Mouse (Mus musculus) lung, adult 2 months (tissue): ENCODE data around the gene Trp53rkb. TPM values are rescaled to one million over a fixed set of nuclear protein-coding genes. Genes with fewer than 3 reads are reported as not detected.
"Not testable (repeated sequence)": the region's sequence is repeated elsewhere in the genome, so short reads cannot be mapped to it uniquely, and the experiment has no call there.

ENCODE experiments used
- DNase-seq: peaks from one replicate; pipeline ENCODE4 v3.0.0; 2022
- H3K4me1 ChIP-seq: fragments of 200-500 bp; 2 replicates; pipeline ENCODE4 v1.6.1; 2011; ENCODE audit warnings: low read length; ENCODE audit not compliant: control insufficient read depth, insufficient read depth
- H3K4me3 ChIP-seq: fragments of 200-500 bp; replicated peaks from 2 replicates; pipeline ENCODE3; 2011; ENCODE audit warnings: low read depth, mild to moderate bottlenecking, control low read depth, low read length; ENCODE audit errors: extremely low read depth
- CTCF ChIP-seq: fragments of 200-500 bp; IDR thresholded peaks from 2 replicates; pipeline ENCODE4 v1.5.1; 2011; ENCODE audit warnings: mild to moderate bottlenecking, low read length, control low read depth; ENCODE audit not compliant: insufficient read depth
- POLR2A ChIP-seq: fragments of 200-500 bp; IDR thresholded peaks from 2 replicates; pipeline ENCODE4 v1.6.1; 2011; ENCODE audit warnings: low read depth, mild to moderate bottlenecking, control low read depth, low read length, borderline replicate concordance; ENCODE audit errors: extremely low read depth
- WGBS: fragments of 180-500 bp; shearing (Covaris S2); methylation state at CpG from one replicate; pipeline ENCODE4 v1.1.7; 2018; 5-methylcytosine and 5-hydroxymethylcytosine counted together
- polyA plus RNA-seq: library from polyadenylated mRNA; depleted of rRNA; stranded (reverse); fragments of >200 nt; gene quantifications from 2 replicates; pipeline ENCODE4 v1.2.3, GENCODE M21; 2012

Trp53rkb gene
- polyA plus RNA-seq, 1 experiment = 3.5 TPM

DNA sequence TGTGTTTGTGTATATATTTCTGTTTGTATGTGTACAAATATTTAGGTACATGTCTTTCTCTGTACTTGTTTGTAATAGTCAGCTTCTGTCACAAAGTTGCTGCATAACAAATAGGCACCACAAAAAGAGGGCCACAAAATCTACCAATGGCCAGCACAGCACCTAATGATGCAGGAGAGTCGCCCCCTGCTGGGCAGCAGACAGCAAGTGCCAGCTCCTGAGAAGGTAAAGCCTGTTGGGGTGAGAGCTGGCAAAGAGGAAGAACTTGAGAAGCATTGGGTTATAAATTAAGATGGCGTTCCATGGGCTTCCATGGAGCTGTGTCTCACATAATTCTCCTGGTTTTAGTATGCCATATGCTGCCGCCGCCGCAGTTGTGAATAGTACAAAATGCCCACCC, 593 bp upstream of the Trp53rkb start:
- Histone ChIP-seq H3K4me3 (no peak overlapping the region), H3K4me1 (0 out of 2 replicates have a peak, but pooled peaks cover 3% of the 10 kb centered on the region)
- 77% methylated on average over 5 of the region's 5 CpGs for WGBS
- DNase-seq = no peak
- peak; percentile 32 for TF ChIP-seq CTCF
- no peak for TF ChIP-seq POLR2A

DNA sequence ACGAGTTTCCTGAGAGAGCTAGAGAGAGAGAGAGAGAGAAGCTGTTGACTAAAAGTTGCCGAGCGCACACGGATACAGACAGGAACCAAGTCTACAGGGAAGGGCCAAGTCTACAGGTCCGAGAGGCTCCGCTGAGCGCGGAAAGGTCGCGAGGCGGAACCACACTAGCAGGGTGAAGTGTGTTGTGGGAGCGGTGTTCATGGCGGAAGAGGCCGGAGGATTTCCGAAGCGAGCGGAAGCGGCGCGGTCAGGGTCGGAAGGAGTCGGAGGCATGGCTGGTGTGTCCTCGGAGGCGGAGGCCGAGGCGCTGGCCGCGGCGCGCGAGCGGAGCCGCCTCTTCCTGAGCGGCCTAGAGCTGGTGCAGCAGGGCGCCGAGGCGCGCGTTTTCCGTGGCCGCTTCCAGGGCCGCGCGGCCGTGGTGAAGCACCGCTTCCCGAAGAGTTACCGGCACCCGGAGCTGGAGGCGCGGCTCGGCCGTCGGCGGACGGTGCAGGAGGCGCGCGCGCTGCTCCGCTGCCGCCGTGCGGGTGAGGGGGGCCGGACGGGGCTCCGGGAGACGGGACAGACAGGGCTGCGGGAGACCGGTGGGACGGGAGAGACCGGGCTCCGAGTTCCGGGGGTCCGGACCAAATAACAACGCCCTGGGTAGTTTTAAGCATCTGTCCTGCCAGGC, 1.3 kb downstream of the Trp53rkb start:
- under 1% methylated on average over 76 of the region's 76 CpGs for WGBS
- peak; percentile 86 for DNase-seq
- peak overlapping the region; percentile 65 for H3K4me3 ChIP-seq
- TF ChIP-seq POLR2A = peak; percentile 74; the same call in 1 of the 2 replicates
- H3K4me1 ChIP-seq = not testable (repeated sequence)

DNA sequence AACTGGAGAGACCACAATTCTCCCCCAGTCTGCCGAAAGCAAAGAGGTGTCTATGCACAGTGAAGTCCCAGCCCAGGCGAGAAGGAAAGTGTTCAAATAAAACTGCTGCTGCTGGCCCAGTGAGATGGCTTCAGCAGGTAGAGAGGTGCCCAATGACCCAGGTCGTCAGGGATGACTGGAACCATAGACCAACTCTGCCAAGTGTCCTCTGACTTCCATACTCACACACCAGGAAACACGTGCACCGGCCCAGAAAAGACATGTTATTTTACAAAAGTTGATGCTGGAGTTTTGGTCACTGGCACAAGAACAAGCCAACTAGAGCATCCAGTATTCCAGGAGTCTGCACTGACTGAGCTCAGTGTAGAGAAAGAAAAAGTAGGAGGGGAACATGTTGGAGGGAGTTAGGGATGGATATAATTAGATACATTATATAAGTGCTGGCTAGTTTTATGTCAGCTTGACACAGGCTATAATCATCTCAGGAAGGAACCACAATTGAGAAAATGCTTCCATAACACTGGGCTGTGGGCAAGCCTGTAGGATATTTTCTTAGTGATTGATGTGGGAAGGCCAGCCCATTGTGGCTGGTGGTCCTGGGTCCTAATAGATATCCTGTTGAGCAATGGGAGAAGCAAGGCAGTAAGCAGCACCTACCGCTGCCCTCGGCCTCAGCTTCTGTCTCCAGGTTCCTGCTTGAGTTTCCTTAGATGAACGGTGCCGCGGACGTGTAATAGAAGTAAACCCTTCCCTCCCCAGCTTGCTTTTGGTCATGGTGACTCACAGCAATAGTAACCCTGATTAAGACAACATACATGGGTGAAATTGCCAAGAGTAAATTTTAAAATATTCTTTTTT, 7.5 kb downstream of the Trp53rkb start:
- 73% methylated on average over 11 of the region's 11 CpGs for WGBS
- H3K4me1 ChIP-seq = no peaks in the 10 kb centered on the region
- TF ChIP-seq CTCF (no peak), POLR2A (no peak)
- H3K4me3 ChIP-seq = no peak overlapping the region
- DNase-seq = no peak

DNA sequence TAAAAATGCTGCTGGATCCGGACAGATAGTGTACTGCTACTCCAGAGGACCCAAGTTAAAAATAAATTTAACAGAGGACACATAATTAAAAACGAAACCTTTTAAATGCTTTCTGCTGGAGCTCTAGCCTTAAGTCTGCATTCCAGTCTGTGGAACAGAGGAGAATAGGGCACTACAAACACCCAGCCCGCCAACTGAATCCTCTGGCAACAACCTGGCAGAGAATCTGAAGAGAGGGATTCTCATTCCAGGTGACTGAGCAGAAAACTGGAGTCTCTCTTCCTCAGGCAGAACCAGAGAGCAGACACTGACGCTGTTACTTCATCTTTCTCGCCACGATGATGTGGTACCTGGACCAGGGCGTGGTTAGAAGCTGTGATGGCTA, 8.1 kb downstream of the Trp53rkb start:
- no peak for DNase-seq
- TF ChIP-seq CTCF (no peak), POLR2A (no peak)
- WGBS = 84% methylated on average over 7 of the region's 7 CpGs
- no peak overlapping the region for H3K4me3 ChIP-seq
- no peaks in the 10 kb centered on the region for H3K4me1 ChIP-seq

DNA sequence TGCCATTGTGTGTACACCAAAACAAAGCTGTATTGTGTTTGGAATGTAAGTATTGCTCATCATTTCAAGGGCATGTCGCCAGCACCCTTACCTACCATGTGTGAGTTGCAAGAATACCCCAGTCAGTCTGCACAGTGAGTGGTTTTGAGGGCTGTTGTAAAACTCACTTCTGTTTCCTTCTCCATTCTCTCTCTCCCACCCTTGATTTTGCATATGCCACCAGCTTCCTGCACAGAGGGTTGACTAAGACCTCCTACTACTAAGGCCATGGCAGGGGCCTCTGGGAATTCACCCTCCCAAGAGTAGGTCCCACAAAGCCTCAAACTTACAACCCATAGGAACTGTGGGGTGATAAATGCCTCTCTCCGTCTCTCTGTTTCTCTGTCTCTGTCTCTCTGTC, 9.1 kb downstream of the Trp53rkb start:
- TF ChIP-seq CTCF (no peak), POLR2A (no peak)
- DNase-seq = no peak
- WGBS = 59% methylated on average over 2 of the region's 2 CpGs

DNA sequence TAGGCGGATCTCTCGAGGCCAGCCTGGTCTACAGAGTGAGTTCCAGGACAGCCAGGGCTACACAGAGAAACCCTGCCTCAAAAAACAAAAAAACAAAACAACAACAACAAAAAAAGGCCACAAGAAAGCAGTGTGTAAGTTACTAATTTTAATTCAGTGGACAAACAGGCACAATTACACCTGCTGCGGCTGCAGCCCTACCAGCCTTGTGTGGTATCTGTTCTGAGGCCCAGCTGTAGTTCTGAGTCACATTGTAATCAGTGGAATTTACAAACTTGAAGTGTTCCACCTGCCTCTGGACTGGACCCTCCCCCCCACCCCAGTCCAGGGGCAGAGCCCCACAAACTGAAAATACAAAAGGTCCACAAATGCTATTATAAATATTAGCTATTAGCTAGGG, 11.0 kb downstream of the Trp53rkb start:
- WGBS = 85% methylated on average over 3 of the region's 3 CpGs
- H3K4me1 ChIP-seq = peaks cover 10% of the 10 kb centered on the region
- no peak overlapping the region for H3K4me3 ChIP-seq
- TF ChIP-seq CTCF (no peak), POLR2A (no peak)
- DNase-seq = no peak

More for the DNA sequence above, 9.1 kb downstream of the Trp53rkb start:
- H3K4me3 ChIP-seq = no peak overlapping the region
- peaks cover 3% of the 10 kb centered on the region for H3K4me1 ChIP-seq

DNA sequence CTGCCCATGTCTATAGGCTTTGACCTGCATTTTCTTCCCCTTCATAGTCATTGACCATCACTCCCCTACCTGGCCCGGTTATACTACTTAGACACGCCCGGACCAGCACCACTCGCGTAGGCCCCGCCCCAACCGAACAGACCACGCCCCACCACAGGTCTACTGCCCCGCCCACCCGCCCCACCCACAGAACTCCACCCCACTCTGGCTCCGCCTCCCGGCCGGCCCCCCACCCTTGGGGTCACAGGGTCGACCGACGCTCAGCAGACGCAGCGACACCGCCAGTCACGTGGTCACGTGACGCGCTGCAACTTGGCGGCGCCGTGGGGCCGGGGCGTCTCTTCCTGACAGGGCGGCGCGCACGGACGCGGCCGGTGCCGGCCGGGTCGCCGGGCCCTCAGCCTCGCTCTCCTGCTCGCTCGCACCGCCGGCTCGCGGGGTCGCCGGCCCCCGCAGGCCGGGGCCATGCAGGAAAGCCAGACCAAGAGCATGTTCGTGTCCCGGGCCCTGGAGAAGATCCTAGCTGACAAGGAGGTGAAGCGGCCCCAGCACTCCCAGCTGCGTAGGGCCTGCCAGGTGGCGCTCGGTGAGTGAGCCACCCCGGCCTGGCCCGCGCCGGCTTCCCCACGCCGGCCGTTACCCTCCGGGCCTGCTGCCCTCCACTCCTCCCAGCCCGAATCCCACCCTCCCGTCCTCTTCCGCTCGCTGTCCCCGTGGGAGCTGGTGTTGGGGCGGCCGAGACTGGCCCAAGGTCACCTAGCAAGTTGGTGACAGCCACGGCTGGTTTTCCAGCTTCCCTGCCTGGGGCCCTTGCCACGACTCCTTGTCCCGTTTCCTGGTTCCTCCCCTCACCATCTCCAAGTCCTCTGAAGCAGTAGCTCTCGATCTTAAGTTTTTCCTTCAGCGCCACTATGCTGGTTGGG, 13.2 kb downstream of the Trp53rkb start, which contains the start of gene Arfgef2:
TSS of gene Arfgef2 (plus strand) at position 339 of the 923 bp plus-strand sequence.
- WGBS = under 1% methylated on average over 76 of the region's 76 CpGs
- DNase-seq = peak; percentile 87
- peak; percentile 78; the same call in 1 of the 2 replicates for TF ChIP-seq POLR2A
- TF ChIP-seq CTCF = no peak
- peak within 1 kb of the TSS; percentile 84 for H3K4me3 ChIP-seq
- peaks cover 10% of the 10 kb centered on the region for H3K4me1 ChIP-seq

DNA sequence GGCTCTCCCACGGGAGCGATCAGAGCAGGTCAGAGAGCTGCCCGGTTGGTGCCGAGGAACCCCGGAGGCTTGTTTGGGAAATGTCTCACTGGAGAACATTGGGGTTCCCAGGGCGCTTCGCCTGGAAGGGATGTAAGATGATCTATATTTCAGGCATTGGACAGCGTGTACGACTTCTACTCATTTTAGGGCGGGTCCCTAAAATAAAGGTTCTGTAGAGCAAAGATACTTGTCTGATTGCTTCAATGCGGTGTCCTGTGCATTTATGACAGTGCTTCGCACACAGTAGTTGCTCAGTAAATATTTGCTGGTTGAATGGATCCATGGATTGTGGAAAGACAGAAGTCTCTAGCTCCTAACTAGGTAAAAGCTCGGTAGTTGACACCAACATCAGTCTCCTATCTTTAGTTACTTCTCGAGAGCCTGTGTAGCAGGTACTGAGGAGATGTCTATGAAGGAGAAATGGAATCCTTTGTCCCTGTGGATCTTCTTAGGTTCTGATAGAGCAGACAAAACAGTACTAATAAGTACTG, 13.9 kb downstream of the Trp53rkb start:
- peak; percentile 41 for DNase-seq
- TF ChIP-seq CTCF = no peak
- TF ChIP-seq POLR2A = no peak
- Histone ChIP-seq H3K4me1 (peaks cover 12% of the 10 kb centered on the region), H3K4me3 (peak overlapping the region; percentile 84)
- WGBS = 13% methylated on average over 14 of the region's 14 CpGs

DNA sequence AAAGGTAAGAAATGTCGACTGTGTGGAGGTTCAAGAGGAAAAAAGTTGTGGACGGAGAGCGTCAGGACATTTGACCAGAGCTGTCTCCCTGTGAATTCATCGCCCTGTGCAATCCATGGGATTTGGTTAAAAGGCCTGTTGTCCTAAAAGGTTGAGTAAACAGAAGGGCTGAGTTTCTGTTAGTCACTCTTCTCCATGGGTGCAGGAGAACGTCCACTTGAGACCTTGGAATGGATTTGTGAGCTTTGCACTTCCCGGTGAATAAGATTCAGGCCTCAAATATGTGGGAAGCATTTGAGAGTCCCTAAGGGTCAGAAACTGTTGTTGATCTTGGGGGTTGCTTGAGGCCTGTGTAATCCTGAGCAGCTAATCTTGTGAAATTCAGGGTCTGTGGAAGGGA, 14.5 kb downstream of the Trp53rkb start:
- WGBS = 64% methylated on average over 6 of the region's 6 CpGs
- H3K4me3 ChIP-seq = peak overlapping the region; percentile 28

More for the DNA sequence above, 14.5 kb downstream of the Trp53rkb start:
- H3K4me1 ChIP-seq = peaks cover 12% of the 10 kb centered on the region
- DNase-seq = no peak
- TF ChIP-seq POLR2A (no peak), CTCF (no peak)
